Mouse (Mus musculus): ENCODE results near the gene Insr.

GRCm38 (mm10) chr8:3302131-3302530 is 22.7 kb upstream of the Insr start:
- TF ChIP-seq TAL1 (IDR thresholded peaks at IDR 0.05; ENCODE audit: low read length) (no peak), GATA1 (IDR thresholded peaks at IDR 0.05; ENCODE audit: low read length) (no peak)

Measured in erythroblast, embryonic 14.5 days (primary cell).